11 mouse cellular contexts compared by ENCODE assay signal in genomic region chr2:174291029-174291661, GRCm38 (mm10). TPM values are rescaled to one million over a fixed set of nuclear protein-coding genes. Genes with fewer than 3 reads are reported as not detected.
A peak's percentile ranks its signal among the peaks of the same experiment; 100 is the strongest.
DNase-seq lines count a peak whose midpoint lies in the region; ATAC-seq and TF ChIP-seq lines count a peak whose summit lies in the region.
"Had no signal": no experiment of that assay in that cellular context is flagged by ENCODE, and none has a peak within 500 bp of the region (broad histone marks: within the 10 kb centered on the region; RNA-seq: fewer than 3 reads in every experiment).

No protein-coding gene starts in this region.

- TF ChIP-seq CTCF in G1E (IDR thresholded peaks at IDR 0.05; ENCODE audit: low read depth, low read length): no peak

- peak overlapping the region; percentile 68 for H3K4me2 ChIP-seq in heart, embryonic 13.5 days
- H3K4me2 ChIP-seq in midbrain, embryonic 12.5 days (replicated peaks): peak overlapping the region; percentile 63

- H3K4me1 ChIP-seq in heart, embryonic 13.5 days: peaks cover 35% of the 10 kb centered on the region
- peaks cover 30% of the 10 kb centered on the region for H3K4me1 ChIP-seq in G1E (ENCODE audit: insufficient read depth, low read depth, low read length)
- peaks cover 55% of the 10 kb centered on the region for H3K4me1 ChIP-seq in hindbrain, embryonic 10.5 days (replicated peaks)
- H3K4me1 ChIP-seq in midbrain, embryonic 12.5 days: peaks cover 40% of the 10 kb centered on the region

- peaks cover 29% of the 10 kb centered on the region for H3K36me3 ChIP-seq in heart, embryonic 13.5 days
- H3K36me3 ChIP-seq in G1E (replicated peaks): peaks cover 77% of the 10 kb centered on the region
- peaks cover 76% of the 10 kb centered on the region for H3K36me3 ChIP-seq in hindbrain, embryonic 10.5 days
- peaks cover 11% of the 10 kb centered on the region for H3K36me3 ChIP-seq in midbrain, embryonic 12.5 days

- 55% methylated on average over 8 of the region's 8 CpGs for WGBS in heart, embryonic 13.5 days
- WGBS in hindbrain, embryonic 10.5 days: 60% methylated on average over 8 of the region's 8 CpGs
- 57% methylated on average over 8 of the region's 8 CpGs for WGBS in midbrain, embryonic 12.5 days

- peaks cover 30% of the 10 kb centered on the region for H3K9me3 ChIP-seq in heart, embryonic 13.5 days
- H3K9me3 ChIP-seq in G1E (replicated peaks): peaks cover 36% of the 10 kb centered on the region
- H3K9me3 ChIP-seq in hindbrain, embryonic 10.5 days: peaks cover 33% of the 10 kb centered on the region
- H3K9me3 ChIP-seq in midbrain, embryonic 12.5 days: peaks cover 17% of the 10 kb centered on the region

- peak overlapping the region; percentile 24 for H3K4me3 ChIP-seq in heart, embryonic 13.5 days
- peak overlapping the region; percentile 59; the same call in 1 of the 2 replicates for H3K4me3 ChIP-seq in G1E (ENCODE audit: low read depth, low read length)
- H3K4me3 ChIP-seq in hindbrain, embryonic 10.5 days: peak overlapping the region; percentile 49
- peak overlapping the region; percentile 38 for H3K4me3 ChIP-seq in midbrain, embryonic 12.5 days

- DNase-seq in heart, adult 9 months (ENCODE audit: low spot score in 2 of 2): no peak
- DNase-seq in G1E (ENCODE audit: low spot score): no peak
- DNase-seq in hindbrain, embryonic 10.5 days (ENCODE audit: low spot score): no peak
- DNase-seq in left cerebral cortex, postnatal 36 days (ENCODE audit: low spot score in 2 of 2): no peak
- no peak for DNase-seq in spleen, postnatal 4 days (ENCODE audit: low spot score in 2 of 2)
- DNase-seq: B cell, adult 2 months had no signal

- H3K9ac ChIP-seq in heart, embryonic 13.5 days: peak overlapping the region; percentile 74
- H3K9ac ChIP-seq in midbrain, embryonic 12.5 days (replicated peaks): 0 out of 2 replicates have a peak overlapping the region, but pooled peaks have one; percentile 7

- peaks cover 35% of the 10 kb centered on the region for H3K27me3 ChIP-seq in heart, embryonic 13.5 days (replicated peaks)
- H3K27me3 ChIP-seq in G1E (ENCODE audit: insufficient read depth, low read length): no peaks in the 10 kb centered on the region
- H3K27me3 ChIP-seq in hindbrain, embryonic 10.5 days (ENCODE audit: insufficient read depth, poor library complexity, severe bottlenecking): peaks cover 35% of the 10 kb centered on the region
- peaks cover 35% of the 10 kb centered on the region for H3K27me3 ChIP-seq in midbrain, embryonic 12.5 days

- intact Hi-C loops in left cerebral cortex, postnatal 36 days (cut with DNase I): no loop called here

- 0 out of 2 replicates have a peak overlapping the region, but pooled peaks have one; percentile 20 for H3K27ac ChIP-seq in heart, embryonic 13.5 days (replicated peaks)
- peak overlapping the region; percentile 35; the same call in 1 of the 2 replicates for H3K27ac ChIP-seq in hindbrain, embryonic 10.5 days
- H3K27ac ChIP-seq in midbrain, embryonic 12.5 days (replicated peaks): no peak overlapping the region
- H3K27ac ChIP-seq: kidney, postnatal 0 days had no signal

- ATAC-seq in heart, embryonic 13.5 days (ENCODE audit: extremely low read depth, insufficient number of reproducible peaks, low FRiP score, low TSS enrichment): no peak
- no peak for ATAC-seq in G1E (ENCODE audit: extremely low read depth, insufficient number of reproducible peaks, low FRiP score, poor library complexity, severe bottlenecking)
- no peak for ATAC-seq in midbrain, embryonic 12.5 days (ENCODE audit: low FRiP score, low read depth)
- ATAC-seq in granulocyte monocyte progenitor cell, adult 5-6 weeks (replicated peaks; ENCODE audit: poor library complexity, severe bottlenecking): no peak

RNA-seq across cellular contexts. Expression of gene Gnas, which starts 7.0 kb away (rescaled TPM):
- 1,244 and 1,252 TPM in 2 replicates for polyA plus RNA-seq in heart, embryonic 13.5 days (2015; fragmentation: Nextera tagmentation; extraction: Ambion mirVana)
- 1,040 and 1,097 TPM in 2 replicates for total RNA-seq in G1E (2014; fragmentation: Nextera tagmentation)
- total RNA-seq in G1E (2017): 452 and 490 TPM in 2 replicates
- 935 and 1,094 TPM in 2 replicates for polyA plus RNA-seq in G1E (2012)
- polyA plus RNA-seq in hindbrain, embryonic 10.5 days (2016; fragmentation: Nextera tagmentation; extraction: Ambion mirVana): 1,166 and 1,270 TPM in 2 replicates
- polyA plus RNA-seq in midbrain, embryonic 12.5 days (2016; fragmentation: Nextera tagmentation; extraction: Ambion mirVana): 1,415 and 1,424 TPM in 2 replicates
- total RNA-seq in granulocyte monocyte progenitor cell, adult 5-6 weeks (2014; fragmentation: Nextera tagmentation): 447 and 478 TPM in 2 replicates
- total RNA-seq in granulocyte monocyte progenitor cell, adult 5-6 weeks (2017): 212 and 260 TPM in 2 replicates
- total RNA-seq in left cerebral cortex, postnatal 36 days (2021): 1,000 to 10,000 TPM; 1,724 to 1,906 TPM

RNA-seq across cellular contexts. Expression of gene Gm20721, which starts 55.4 kb away (rescaled TPM):
- 16.0 and 26.6 TPM in 2 replicates for polyA plus RNA-seq in heart, embryonic 13.5 days (2015; fragmentation: Nextera tagmentation; extraction: Ambion mirVana)
- total RNA-seq in G1E (2014; fragmentation: Nextera tagmentation): not detected in 2 replicates
- 8.6 and 9.0 TPM in 2 replicates for total RNA-seq in G1E (2017)
- polyA plus RNA-seq in G1E (2012): 0.99 and 1.3 TPM in 2 replicates
- polyA plus RNA-seq in hindbrain, embryonic 10.5 days (2016; fragmentation: Nextera tagmentation; extraction: Ambion mirVana): 10.5 and 13.1 TPM in 2 replicates
- 7.4 and 8.8 TPM in 2 replicates for polyA plus RNA-seq in midbrain, embryonic 12.5 days (2016; fragmentation: Nextera tagmentation; extraction: Ambion mirVana)
- total RNA-seq in granulocyte monocyte progenitor cell, adult 5-6 weeks (2014; fragmentation: Nextera tagmentation): not detected in 2 replicates
- total RNA-seq in granulocyte monocyte progenitor cell, adult 5-6 weeks (2017): 1.4 and 4.7 TPM in 2 replicates
- total RNA-seq in left cerebral cortex, postnatal 36 days (2021): 1 to 10 TPM; 3.0 TPM
- polyA plus RNA-seq: small intestine, adult 2 months had no signal
